Mouse (Mus musculus) ES-Bruce4 (cell line): ENCODE results near the gene Ctnna3.

Experiments
- CTCF ChIP-seq: IDR thresholded peaks from one replicate; pipeline ENCODE4 v1.8.1; 2011; ENCODE audit warnings: low read depth, low read length
- POLR2A ChIP-seq: IDR thresholded peaks from one replicate; pipeline ENCODE4 v1.8.1; 2011; ENCODE audit warnings: low read length; ENCODE audit not compliant: insufficient read depth

GRCm38 (mm10) chr10:63978969-63979368 lies 549.1 kb downstream of the Ctnna3 start:
- TF ChIP-seq CTCF (no peak), POLR2A (no peak)
